Mouse (Mus musculus) embryonic fibroblast, embryonic 13.5 days (primary cell): ENCODE data around the gene Serpina1f. TPM values are rescaled to one million over a fixed set of nuclear protein-coding genes. Genes with fewer than 3 reads are reported as not detected.
A peak's percentile ranks its signal among the peaks of the same experiment; 100 is the strongest.
"Not testable (repeated sequence)": the region's sequence is repeated elsewhere in the genome, so short reads cannot be mapped to it uniquely, and the experiment has no call there.

Source experiments
- H3K27ac ChIP-seq: 2 replicates; pipeline ENCODE4 v1.5.1; 2012; ENCODE audit warnings: low read length, control low read depth, inconsistent platforms; ENCODE audit not compliant: insufficient read depth
- H3K4me1 ChIP-seq: 2 replicates; pipeline ENCODE4 v1.6.1; 2011; ENCODE audit warnings: low read length; ENCODE audit not compliant: control insufficient read depth, insufficient read depth
- H3K4me3 ChIP-seq: 2 replicates; pipeline ENCODE4 v1.5.1; 2011; ENCODE audit warnings: mild to moderate bottlenecking, control low read depth, low read length; ENCODE audit not compliant: insufficient read depth
- CTCF ChIP-seq: IDR thresholded peaks from 2 replicates; pipeline ENCODE4 v1.5.1; 2011; ENCODE audit warnings: mild to moderate bottlenecking, control low read depth, low read length, moderate library complexity, borderline replicate concordance; ENCODE audit not compliant: insufficient read depth
- POLR2A ChIP-seq: IDR thresholded peaks from 2 replicates; pipeline ENCODE4 v1.6.1; 2011; ENCODE audit warnings: low read depth, mild to moderate bottlenecking, control low read depth, low read length, moderate library complexity
- polyA plus RNA-seq: library from polyadenylated mRNA; stranded (reverse); fragments of >200 nt; gene quantifications from 2 replicates; pipeline ENCODE4 v1.2.4, GENCODE M21; 2011; ENCODE audit warnings: low read depth; ENCODE audit not compliant: missing spikeins, insufficient read length

The Serpina1f gene
- polyA plus RNA-seq, 1 experiment, result not detected

DNA sequence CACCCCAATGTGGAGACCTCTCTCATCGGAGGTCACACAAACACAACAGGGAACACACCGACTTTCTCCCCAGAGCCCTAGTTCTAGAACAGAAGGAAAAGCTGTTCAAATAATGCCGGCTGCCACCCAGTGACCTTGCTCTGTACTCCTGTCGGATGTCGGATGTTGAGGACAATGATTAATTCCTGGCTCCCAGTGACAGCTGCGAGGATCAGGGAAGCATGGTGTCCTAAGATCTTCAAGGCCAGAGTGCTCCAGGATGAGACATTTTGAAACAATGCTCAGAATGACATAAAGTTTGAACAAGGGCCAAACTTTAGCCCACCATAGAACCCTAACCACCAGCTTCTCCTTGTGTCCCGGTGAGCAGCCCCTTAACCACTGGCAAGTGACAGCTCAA, 8.3 kb downstream of the Serpina1f start:
- no peak overlapping the region for H3K27ac ChIP-seq
- TF ChIP-seq CTCF (no peak), POLR2A (no peak)
- H3K4me1 ChIP-seq, result peaks cover 5% of the 10 kb centered on the region; the same call in 1 of the 2 replicates
- no peak overlapping the region for H3K4me3 ChIP-seq

DNA sequence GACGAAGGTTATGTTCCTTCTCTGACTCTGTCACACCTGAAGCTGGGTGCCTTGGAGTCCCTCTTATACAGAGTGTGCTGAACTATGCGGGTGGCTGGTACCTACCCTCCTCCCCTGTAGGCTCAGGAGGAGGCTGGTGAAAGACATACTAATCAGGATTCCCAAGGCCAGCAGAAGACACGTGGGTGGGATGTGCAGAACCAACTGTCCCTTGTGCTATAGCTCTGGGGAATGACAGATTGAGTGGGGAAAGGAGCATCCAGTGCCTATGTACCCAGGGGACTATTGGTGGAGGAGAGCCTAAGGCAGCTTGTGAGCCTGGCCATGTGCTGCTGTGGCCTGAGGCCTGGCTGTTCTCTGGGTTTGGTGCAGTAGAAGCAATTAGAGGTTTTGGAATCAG, 9.3 kb downstream of the Serpina1f start:
- no peak overlapping the region for H3K27ac ChIP-seq
- TF ChIP-seq POLR2A (no peak), CTCF (no peak)
- H3K4me1 ChIP-seq, result peaks cover 5% of the 10 kb centered on the region; the same call in 1 of the 2 replicates
- no peak overlapping the region for H3K4me3 ChIP-seq

DNA sequence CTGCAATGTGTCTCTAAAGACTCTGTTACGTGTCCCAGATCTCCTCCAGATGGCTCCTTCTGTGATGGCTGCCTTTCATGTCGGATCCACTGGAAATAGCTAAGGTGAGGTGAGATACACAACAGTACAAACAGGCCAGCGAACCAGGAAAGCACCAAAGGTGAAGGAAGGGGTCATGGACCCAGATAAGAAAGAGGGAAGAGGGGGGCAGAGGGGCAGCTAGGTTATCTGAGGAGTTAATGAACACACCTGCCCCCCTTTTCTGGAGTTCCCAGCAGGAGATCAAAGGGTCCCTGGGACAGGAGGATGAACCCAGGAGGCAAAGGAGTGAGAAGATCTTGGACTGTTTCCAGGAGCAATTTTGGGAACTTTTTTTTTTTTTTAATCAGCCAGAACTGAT, 9.9 kb downstream of the Serpina1f start:
- no peak overlapping the region for H3K4me3 ChIP-seq
- no peak for TF ChIP-seq CTCF
- TF ChIP-seq POLR2A, result no peak
- H3K4me1 ChIP-seq, result peaks cover 5% of the 10 kb centered on the region; the same call in 1 of the 2 replicates
- H3K27ac ChIP-seq, result no peak overlapping the region

DNA sequence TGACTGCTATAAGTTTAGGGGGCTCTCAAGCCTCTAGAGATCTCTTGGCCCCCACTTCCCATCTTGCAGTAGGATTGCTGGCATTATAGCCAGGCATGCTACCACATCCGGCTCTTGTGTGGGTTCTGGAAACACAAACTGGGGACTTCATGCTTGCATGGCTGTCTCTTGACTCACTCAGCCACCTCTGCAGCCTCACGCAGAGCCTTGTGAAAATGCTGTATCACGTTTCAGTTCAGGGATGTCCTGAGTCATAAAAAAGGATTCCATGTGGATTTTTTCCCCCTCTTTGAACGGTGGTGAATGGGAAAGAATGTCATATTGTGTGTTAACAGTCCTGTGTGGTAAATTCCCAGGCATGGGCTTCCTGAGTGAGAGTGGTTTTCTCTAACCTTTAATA, 11.6 kb downstream of the Serpina1f start:
- no peak for TF ChIP-seq CTCF
- no peak for TF ChIP-seq POLR2A
- H3K4me3 ChIP-seq, result no peak overlapping the region
- H3K4me1 ChIP-seq, result peaks cover 5% of the 10 kb centered on the region; the same call in 1 of the 2 replicates
- peak overlapping the region; percentile 86 for H3K27ac ChIP-seq

DNA sequence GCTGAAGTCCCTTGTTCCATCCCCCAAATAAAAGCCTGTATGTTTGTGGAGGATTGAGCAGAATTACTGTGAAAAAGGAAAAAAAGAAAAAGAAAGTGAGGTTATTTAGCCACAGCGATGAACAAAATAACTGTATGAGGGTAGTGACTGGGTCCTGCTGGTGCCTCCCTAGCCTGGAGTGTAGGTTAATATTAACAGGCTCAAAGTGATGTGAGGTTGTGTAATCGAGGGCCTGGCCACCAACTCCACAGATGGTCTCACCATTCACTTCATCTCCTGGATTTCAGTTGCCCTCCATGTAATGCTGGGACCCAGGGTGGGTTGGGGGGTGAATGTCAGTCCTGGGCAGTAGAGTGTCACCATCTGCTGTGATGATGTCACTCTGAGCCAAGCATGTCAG, 13.6 kb downstream of the Serpina1f start:
- TF ChIP-seq POLR2A, result no peak
- TF ChIP-seq CTCF, result no peak
- H3K27ac ChIP-seq, result no peak overlapping the region
- H3K4me3 ChIP-seq, result no peak overlapping the region
- peaks cover 5% of the 10 kb centered on the region; the same call in 1 of the 2 replicates for H3K4me1 ChIP-seq

DNA sequence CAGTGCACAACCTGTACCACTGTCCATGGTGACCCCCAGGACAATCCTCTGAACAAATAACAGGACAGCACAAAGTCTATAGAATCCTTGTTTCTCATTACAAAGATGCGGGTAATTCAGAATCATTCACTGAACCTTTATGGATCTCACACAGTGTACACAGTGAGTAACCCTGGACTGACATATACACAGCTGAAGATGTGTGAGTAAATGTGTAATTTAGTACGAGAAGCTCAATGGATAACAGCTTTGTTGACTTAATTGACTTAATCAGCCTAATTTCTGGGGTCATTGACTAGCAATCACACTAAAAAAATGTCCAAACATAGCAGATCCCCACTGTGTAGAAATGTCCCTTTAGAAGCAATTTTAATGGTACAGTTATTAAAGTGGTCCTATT, 14.2 kb downstream of the Serpina1f start:
- H3K27ac ChIP-seq, result no peak overlapping the region
- TF ChIP-seq CTCF (no peak), POLR2A (no peak)

DNA sequence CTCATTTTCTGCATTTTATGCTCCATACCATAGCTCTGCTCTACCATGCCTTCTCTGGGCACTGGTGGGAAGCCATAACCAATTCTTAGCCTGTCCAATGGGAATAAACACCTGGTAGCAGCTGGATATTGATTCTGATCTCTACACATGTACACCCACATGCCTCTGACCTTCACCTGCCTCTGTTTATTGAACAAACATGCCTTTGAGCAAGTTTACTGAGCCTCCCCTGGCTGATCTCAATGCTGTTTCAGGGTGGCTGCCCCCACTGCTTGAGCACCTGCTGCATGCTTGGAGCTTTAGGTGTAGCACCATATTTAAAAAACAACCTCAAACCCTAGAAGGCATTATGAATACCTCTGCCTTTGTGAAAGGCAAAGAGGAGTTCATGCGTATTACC, 15.5 kb downstream of the Serpina1f start:
- not testable (repeated sequence) for H3K4me3 ChIP-seq, H3K27ac ChIP-seq, H3K4me1 ChIP-seq

More for the DNA sequence above, 14.2 kb downstream of the Serpina1f start:
- H3K4me3 ChIP-seq, result no peak overlapping the region
- H3K4me1 ChIP-seq, result peaks cover 5% of the 10 kb centered on the region; the same call in 1 of the 2 replicates

DNA sequence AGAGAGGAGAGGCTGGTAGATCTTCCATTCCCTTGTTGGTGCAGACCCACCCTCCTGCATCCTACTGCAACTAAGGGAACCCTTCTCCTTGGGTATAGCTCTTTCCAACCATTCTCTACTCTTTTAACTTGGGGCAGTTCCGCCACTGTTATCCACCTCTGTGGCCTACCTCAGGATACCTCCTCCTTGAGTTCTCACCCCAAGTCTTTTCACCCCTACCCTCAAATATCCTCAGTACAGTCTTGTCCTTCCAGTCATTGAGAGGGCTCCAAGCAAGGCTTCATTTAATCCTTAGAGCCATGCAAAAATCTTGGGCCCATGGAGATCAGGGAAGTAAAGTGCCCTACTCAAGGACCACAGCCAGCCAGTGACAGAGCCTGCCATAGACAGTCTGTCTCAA, 19.3 kb downstream of the Serpina1f start, which contains the start of gene Serpina16:
Serpina16 (minus strand) TSS at position 101 of the 400 bp plus-strand sequence.
- TF ChIP-seq POLR2A, result no peak
- TF ChIP-seq CTCF, result no peak
- Histone ChIP-seq H3K27ac (no peak within 1 kb of the TSS), H3K4me1 (no peaks in the 10 kb centered on the region), H3K4me3 (no peak within 1 kb of the TSS)

DNA sequence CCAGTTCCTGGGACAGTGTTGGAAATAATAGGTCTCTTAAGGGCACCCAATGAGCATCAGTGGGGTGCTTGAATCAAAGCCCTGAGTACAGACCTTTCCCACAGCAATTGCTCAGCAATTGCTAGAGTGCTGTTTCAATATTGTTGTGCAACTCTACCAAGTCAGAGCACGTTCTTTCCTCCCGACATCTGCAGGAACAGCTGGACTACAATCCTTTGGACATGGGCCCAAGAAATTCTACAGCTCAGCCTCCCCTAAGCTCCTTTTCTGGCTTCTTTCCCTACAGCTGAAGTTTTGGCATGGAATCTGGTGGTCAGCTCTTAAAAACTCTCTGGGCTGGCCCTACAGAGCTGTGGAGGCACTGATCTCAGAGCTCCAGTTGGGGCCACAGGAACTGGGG, 22.1 kb downstream of the Serpina1f start:
- Histone ChIP-seq H3K27ac (peak overlapping the region; percentile 27; the same call in 1 of the 2 replicates), H3K4me1 (no peaks in the 10 kb centered on the region), H3K4me3 (no peak overlapping the region)
- TF ChIP-seq POLR2A (no peak), CTCF (no peak)

DNA sequence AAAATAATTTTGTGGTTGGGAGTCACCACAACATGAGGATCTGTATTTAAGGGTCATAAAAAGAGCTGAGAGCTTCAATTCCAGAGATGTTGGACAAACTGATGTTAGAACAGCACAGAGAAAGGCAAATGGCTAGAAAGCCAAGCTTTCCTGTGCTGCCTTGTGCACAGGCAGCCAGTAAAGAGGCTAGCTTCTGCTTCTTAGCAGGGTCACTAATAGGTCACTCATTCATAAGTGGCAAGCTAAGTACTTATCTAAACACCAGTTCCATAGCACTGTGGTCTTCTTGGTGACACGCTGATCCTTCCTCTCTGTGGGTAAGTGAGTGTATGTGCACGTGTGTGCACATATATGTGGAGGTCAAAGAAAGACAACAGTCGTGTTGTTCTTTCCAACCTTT, 23.8 kb downstream of the Serpina1f start:
- H3K27ac ChIP-seq, result no peak overlapping the region
- no peak for TF ChIP-seq CTCF

DNA sequence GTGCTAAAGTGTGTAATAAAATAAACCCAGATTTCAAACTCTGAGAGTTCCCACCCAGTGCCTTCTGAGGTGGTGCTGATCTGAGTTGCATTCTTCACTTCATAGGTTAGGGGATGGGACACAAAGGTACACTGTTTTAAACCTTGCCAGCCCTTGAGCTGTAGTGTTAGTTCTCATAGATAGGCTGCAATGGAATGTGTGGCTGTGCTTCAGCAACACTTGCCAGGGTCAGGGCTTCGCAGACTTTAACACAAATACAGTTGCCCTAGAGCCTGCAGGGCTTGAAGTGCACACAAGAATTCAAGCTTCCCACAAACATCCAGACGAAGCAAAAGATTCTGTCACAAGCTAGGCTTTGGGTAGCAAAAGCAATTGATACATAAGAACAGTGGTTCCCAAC, 24.4 kb downstream of the Serpina1f start:
- no peak for TF ChIP-seq POLR2A
- TF ChIP-seq CTCF, result no peak
- H3K27ac ChIP-seq, result no peak overlapping the region
- no peaks in the 10 kb centered on the region for H3K4me1 ChIP-seq
- H3K4me3 ChIP-seq, result no peak overlapping the region

More for the DNA sequence above, 23.8 kb downstream of the Serpina1f start:
- Histone ChIP-seq H3K4me1 (no peaks in the 10 kb centered on the region), H3K4me3 (no peak overlapping the region)
